ENCODE assay signal across 8 mouse cellular contexts in the genomic region with DNA sequence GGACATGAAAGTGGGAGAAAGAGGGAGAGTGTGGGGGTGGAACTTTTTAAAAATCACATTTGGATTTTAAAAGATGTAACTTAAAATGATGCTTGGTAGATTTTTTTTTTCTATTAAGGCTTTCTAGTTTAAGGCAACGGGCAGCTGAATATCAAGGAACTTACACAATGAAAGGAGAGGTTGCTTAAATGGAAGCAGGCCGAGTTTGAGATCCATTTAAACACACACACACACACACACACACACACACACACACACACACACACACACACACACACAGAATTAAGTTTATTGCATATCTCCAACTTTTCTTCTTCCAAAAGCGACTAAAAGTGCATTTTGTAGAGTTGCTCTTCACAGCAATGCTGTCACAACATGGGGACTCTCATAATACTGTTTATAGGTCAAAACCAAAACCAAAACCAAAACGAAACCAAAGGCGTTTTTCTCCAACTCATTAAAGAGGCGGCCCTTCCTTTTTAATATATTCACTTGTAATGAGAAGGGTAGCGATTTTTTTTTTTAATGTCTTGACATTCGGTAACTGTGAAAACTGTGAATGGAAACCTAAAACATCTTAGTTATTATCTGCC. TPM values are rescaled to one million over a fixed set of nuclear protein-coding genes. Genes with fewer than 3 reads are reported as not detected.
DNase-seq lines count a peak whose midpoint lies in the region; ATAC-seq and TF ChIP-seq lines count a peak whose summit lies in the region.

No protein-coding gene starts in this region.

- H3K27ac ChIP-seq in kidney, embryonic 15.5 days, result peak overlapping the region; percentile 96
- H3K27ac ChIP-seq in bone marrow macrophage, adult 2 months (ENCODE audit: insufficient read depth, low read depth, low read length), result peak overlapping the region; percentile 78
- 0 out of 2 replicates have a peak overlapping the region, but pooled peaks have one; percentile 99 for H3K27ac ChIP-seq in hindbrain, embryonic 13.5 days
- H3K27ac ChIP-seq in midbrain, embryonic 15.5 days, result no peak overlapping the region

- no peaks in the 10 kb centered on the region for H3K9me3 ChIP-seq in kidney, embryonic 15.5 days (replicated peaks)
- no peaks in the 10 kb centered on the region for H3K9me3 ChIP-seq in hindbrain, embryonic 13.5 days
- no peaks in the 10 kb centered on the region for H3K9me3 ChIP-seq in midbrain, embryonic 15.5 days

- H3K4me2 ChIP-seq in kidney, embryonic 15.5 days, result peak overlapping the region; percentile 84
- peak overlapping the region; percentile 99 for H3K4me2 ChIP-seq in hindbrain, embryonic 13.5 days
- H3K4me2 ChIP-seq in midbrain, embryonic 15.5 days, result peak overlapping the region; percentile 99

- DNase-seq in kidney, adult 9 months, result no peak
- no peak for DNase-seq in layer of hippocampus, postnatal 10 days (ENCODE audit: low spot score in 2 of 2)
- no peak for DNase-seq in kidney, adult 18-20 months
- no peak for DNase-seq in urinary bladder, adult 18-20 months (ENCODE audit: low spot score in 2 of 2)

- H3K4me1 ChIP-seq in kidney, embryonic 15.5 days, result peaks cover 9% of the 10 kb centered on the region; the same call in 1 of the 2 replicates
- peaks cover 13% of the 10 kb centered on the region for H3K4me1 ChIP-seq in bone marrow macrophage, adult 2 months (ENCODE audit: control insufficient read depth, insufficient read depth, low read length)
- peaks cover 3% of the 10 kb centered on the region for H3K4me1 ChIP-seq in hindbrain, embryonic 13.5 days (replicated peaks)
- H3K4me1 ChIP-seq in midbrain, embryonic 15.5 days, result peaks cover 8% of the 10 kb centered on the region

- peaks cover 12% of the 10 kb centered on the region for H3K27me3 ChIP-seq in kidney, embryonic 15.5 days
- H3K27me3 ChIP-seq in hindbrain, embryonic 13.5 days, result 0 out of 2 replicates have a peak, but pooled peaks cover 9% of the 10 kb centered on the region
- H3K27me3 ChIP-seq in midbrain, embryonic 15.5 days (replicated peaks), result no peaks in the 10 kb centered on the region

- no peak for TF ChIP-seq POLR2A in bone marrow macrophage, adult 2 months (IDR thresholded peaks at IDR 0.05; ENCODE audit: borderline replicate concordance, low read depth, low read length)

- TF ChIP-seq CTCF in bone marrow macrophage, adult 2 months (IDR thresholded peaks at IDR 0.05; ENCODE audit: low read depth, low read length), result no peak

- peak overlapping the region; percentile 82; the same call in 1 of the 2 replicates for H3K9ac ChIP-seq in kidney, embryonic 15.5 days
- H3K9ac ChIP-seq in hindbrain, embryonic 13.5 days, result peak overlapping the region; percentile 94
- H3K9ac ChIP-seq in midbrain, embryonic 15.5 days, result peak overlapping the region; percentile 92; the same call in 1 of the 2 replicates

- H3K36me3 ChIP-seq in kidney, embryonic 15.5 days, result no peaks in the 10 kb centered on the region
- H3K36me3 ChIP-seq in hindbrain, embryonic 13.5 days, result no peaks in the 10 kb centered on the region
- H3K36me3 ChIP-seq in midbrain, embryonic 15.5 days (replicated peaks), result no peaks in the 10 kb centered on the region

- H3K4me3 ChIP-seq in kidney, embryonic 15.5 days (replicated peaks), result peak overlapping the region; percentile 80
- H3K4me3 ChIP-seq in bone marrow macrophage, adult 2 months (ENCODE audit: insufficient read depth, low read length), result peak overlapping the region; percentile 65
- peak overlapping the region; percentile 82 for H3K4me3 ChIP-seq in hindbrain, embryonic 13.5 days
- peak overlapping the region; percentile 87 for H3K4me3 ChIP-seq in midbrain, embryonic 15.5 days

- WGBS in kidney, embryonic 15.5 days, result 16% methylated on average over 8 of the region's 8 CpGs
- WGBS in hindbrain, embryonic 13.5 days, result 7% methylated on average over 8 of the region's 8 CpGs
- 9% methylated on average over 8 of the region's 8 CpGs for WGBS in midbrain, embryonic 15.5 days

- ATAC-seq in kidney, embryonic 15.5 days (replicated peaks; ENCODE audit: low FRiP score), result no peak
- ATAC-seq in hindbrain, embryonic 13.5 days (ENCODE audit: low FRiP score), result no peak
- ATAC-seq in midbrain, embryonic 15.5 days (replicated peaks), result no peak

RNA-seq across cellular contexts. Expression of a gene that starts 1.9 kb away (rescaled TPM):
- 4.6 and 5.9 TPM in 2 replicates for polyA plus RNA-seq in kidney, embryonic 15.5 days (2015; fragmentation: Nextera tagmentation; extraction: Ambion mirVana)
- polyA plus RNA-seq in bone marrow macrophage, adult 2 months (2012; ENCODE audit: insufficient read depth, insufficient read length, missing spikeins), result 1.4 and 1.6 TPM in 2 replicates
- polyA plus RNA-seq in hindbrain, embryonic 13.5 days (2015; fragmentation: Nextera tagmentation; extraction: Ambion mirVana), result 7.0 and 7.6 TPM in 2 replicates
- polyA plus RNA-seq in midbrain, embryonic 15.5 days (2015; fragmentation: Nextera tagmentation; extraction: Ambion mirVana), result 10.6 and 12.0 TPM in 2 replicates
- 100 to 1,000 TPM; 215 to 228 TPM for total RNA-seq in layer of hippocampus, postnatal 10 days (2021)
